7 mouse cellular contexts compared by ENCODE assay signal in genomic region chr10:117845597-117846259, GRCm38 (mm10). TPM values are rescaled to one million over a fixed set of nuclear protein-coding genes. Genes with fewer than 3 reads are reported as not detected.
DNase-seq lines count a peak whose midpoint lies in the region; ATAC-seq lines count a peak whose summit lies in the region.

Gene Rap1b (minus strand): TSS chr10:117846035.

- DNase-seq in adrenal gland, adult 18-20 months (ENCODE audit: low spot score in 2 of 2), result peak; percentile 98 to 99
- peak; percentile 98 for DNase-seq in embryo, embryonic 11 days
- DNase-seq in gastrocnemius, postnatal 36 days, result peak; percentile 94 to 95
- DNase-seq in left cerebral cortex, postnatal 25 days (ENCODE audit: low spot score in 2 of 2), result peak; percentile 96 to 97
- DNase-seq in midbrain, embryonic 10.5 days (ENCODE audit: low spot score), result peak; percentile 95
- DNase-seq in right cerebral cortex, postnatal 4 days, result peak; percentile 96

- H3K27me3 ChIP-seq in intestine, embryonic 15.5 days (replicated peaks), result no peaks in the 10 kb centered on the region
- H3K27me3 ChIP-seq in midbrain, embryonic 10.5 days (ENCODE audit: low read depth, poor library complexity, severe bottlenecking), result no peaks in the 10 kb centered on the region; the same call in 1 of the 2 replicates

- H3K36me3 ChIP-seq in intestine, embryonic 15.5 days, result no peaks in the 10 kb centered on the region
- no peaks in the 10 kb centered on the region for H3K36me3 ChIP-seq in midbrain, embryonic 10.5 days

- peak; percentile 96 for ATAC-seq in intestine, embryonic 15.5 days

- H3K27ac ChIP-seq in intestine, embryonic 15.5 days, result peak within 1 kb of the TSS; percentile 98
- peak within 1 kb of the TSS; percentile 97 for H3K27ac ChIP-seq in midbrain, embryonic 10.5 days (replicated peaks)

- H3K4me3 ChIP-seq in intestine, embryonic 15.5 days (replicated peaks), result peak within 1 kb of the TSS; percentile 87
- H3K4me3 ChIP-seq in midbrain, embryonic 10.5 days, result peak within 1 kb of the TSS; percentile 74

- peak within 1 kb of the TSS; percentile 93 for H3K9ac ChIP-seq in intestine, embryonic 15.5 days

- under 1% methylated on average over 103 of the region's 112 CpGs for WGBS in intestine, embryonic 15.5 days
- under 1% methylated on average over 111 of the region's 112 CpGs for WGBS in midbrain, embryonic 10.5 days

- intact Hi-C loops in gastrocnemius, postnatal 36 days (cut with DNase I), result loop anchor here (5.0 kb wide), 2 partner anchors 53 to 87 kb away; partner anchors contain the start of gene Nup107
- intact Hi-C loops in left cerebral cortex, postnatal 25 days (cut with DNase I), result loop anchor here (1.0 to 5.0 kb wide), 4 partner anchors 53 to 257 kb away; partner anchors contain the start of gene Nup107

- peaks cover 9% of the 10 kb centered on the region; the same call in 1 of the 2 replicates for H3K4me1 ChIP-seq in intestine, embryonic 15.5 days (replicated peaks)
- H3K4me1 ChIP-seq in midbrain, embryonic 10.5 days, result peaks cover 29% of the 10 kb centered on the region

- no peaks in the 10 kb centered on the region for H3K9me3 ChIP-seq in intestine, embryonic 15.5 days
- no peaks in the 10 kb centered on the region for H3K9me3 ChIP-seq in midbrain, embryonic 10.5 days (replicated peaks)

- H3K4me2 ChIP-seq in intestine, embryonic 15.5 days (replicated peaks), result peak within 1 kb of the TSS; percentile 73

RNA-seq across cellular contexts. Expression of gene Rap1b, which starts in this region (rescaled TPM):
- total RNA-seq in adrenal gland, adult 18-20 months (2021), result 100 to 1,000 TPM; 116 to 128 TPM
- 10 to 100 TPM; 20.2 to 22.4 TPM for total RNA-seq in gastrocnemius, postnatal 36 days (2021)
- polyA plus RNA-seq in intestine, embryonic 15.5 days (2015; fragmentation: Nextera tagmentation; extraction: Ambion mirVana), result 169 and 180 TPM in 2 replicates
- 10 to 100 TPM; 64.0 to 69.5 TPM for total RNA-seq in left cerebral cortex, postnatal 25 days (2021)
- polyA plus RNA-seq in midbrain, embryonic 10.5 days (2016; fragmentation: Nextera tagmentation; extraction: Ambion mirVana), result 144 and 146 TPM in 2 replicates

Comparison
In these comparisons a context has a peak if more than half of its experiments do, and no peak if none do; other contexts are left out.
1. Peak in every context shown above with its lines: DNase-seq, ATAC-seq, H3K4me3 ChIP-seq and H3K27ac ChIP-seq.